ENCODE assay signal across 18 mouse cellular contexts in genomic region chr11:94976199-94976598, GRCm38 (mm10). TPM values are rescaled to one million over a fixed set of nuclear protein-coding genes. Genes with fewer than 3 reads are reported as not detected.
A peak's percentile ranks its signal among the peaks of the same experiment; 100 is the strongest.
DNase-seq lines count a peak whose midpoint lies in the region; ATAC-seq lines count a peak whose summit lies in the region.
"Had no signal": no experiment of that assay in that cellular context is flagged by ENCODE, and none has a peak within 500 bp of the region (broad histone marks: within the 10 kb centered on the region; RNA-seq: fewer than 3 reads in every experiment).

Gene Sgca, minus strand, starts transcription at chr11:94976327.

- 56% methylated on average over 5 of the region's 5 CpGs for WGBS in liver, embryonic 12.5 days (ENCODE audit: insufficient replicate concordance)
- WGBS in liver, embryonic 11.5 days = 70% methylated on average over 5 of the region's 5 CpGs
- 50% methylated on average over 5 of the region's 5 CpGs for WGBS in heart, embryonic 11.5 days (ENCODE audit: insufficient replicate concordance)
- 76% methylated on average over 5 of the region's 5 CpGs for WGBS in forebrain, embryonic 10.5 days

- no peak within 1 kb of the TSS for H3K4me3 ChIP-seq in liver, embryonic 12.5 days
- no peak within 1 kb of the TSS for H3K4me3 ChIP-seq in liver, embryonic 11.5 days (ENCODE audit: low read depth, low read length)
- no peak within 1 kb of the TSS for H3K4me3 ChIP-seq in heart, embryonic 11.5 days (ENCODE audit: low read depth, low read length)
- H3K4me3 ChIP-seq in forebrain, embryonic 10.5 days = no peak within 1 kb of the TSS
- H3K4me3 ChIP-seq: intestine, embryonic 15.5 days; limb, embryonic 12.5 days; neural tube, embryonic 12.5 days had no signal

- ATAC-seq in liver, embryonic 12.5 days = no peak
- ATAC-seq in liver, embryonic 11.5 days (replicated peaks; ENCODE audit: low FRiP score) = no peak
- no peak for ATAC-seq in heart, embryonic 11.5 days (replicated peaks; ENCODE audit: insufficient number of reproducible peaks, low FRiP score, low TSS enrichment)
- no peak for ATAC-seq in activated CD4-positive, CD25-positive, alpha-beta regulatory T cell, adult 4 months
- ATAC-seq: intestine, embryonic 15.5 days; midbrain, embryonic 16.5 days had no signal

- no peaks in the 10 kb centered on the region for H3K36me3 ChIP-seq in liver, embryonic 12.5 days
- H3K36me3 ChIP-seq in liver, embryonic 11.5 days (ENCODE audit: control insufficient read depth, insufficient read depth, low read length) = no peaks in the 10 kb centered on the region
- H3K36me3 ChIP-seq in heart, embryonic 11.5 days (ENCODE audit: control insufficient read depth, insufficient read depth, low read length) = no peaks in the 10 kb centered on the region
- no peaks in the 10 kb centered on the region for H3K36me3 ChIP-seq in forebrain, embryonic 10.5 days (replicated peaks)
- H3K36me3 ChIP-seq: intestine, embryonic 15.5 days; limb, embryonic 12.5 days; neural tube, embryonic 12.5 days had no signal

- H3K9me3 ChIP-seq in liver, embryonic 12.5 days (replicated peaks) = no peaks in the 10 kb centered on the region
- H3K9me3 ChIP-seq in liver, embryonic 11.5 days (ENCODE audit: control insufficient read depth, low read length) = no peaks in the 10 kb centered on the region
- no peaks in the 10 kb centered on the region for H3K9me3 ChIP-seq in heart, embryonic 11.5 days (replicated peaks; ENCODE audit: control insufficient read depth, low read length)
- H3K9me3 ChIP-seq in forebrain, embryonic 10.5 days = no peaks in the 10 kb centered on the region
- H3K9me3 ChIP-seq: intestine, embryonic 15.5 days; limb, embryonic 12.5 days; neural tube, embryonic 12.5 days had no signal

- H3K4me1 ChIP-seq in liver, embryonic 12.5 days = peaks cover 30% of the 10 kb centered on the region
- H3K4me1 ChIP-seq in liver, embryonic 11.5 days (replicated peaks; ENCODE audit: control insufficient read depth, insufficient read depth, low read length) = peaks cover 12% of the 10 kb centered on the region
- peaks cover 31% of the 10 kb centered on the region for H3K4me1 ChIP-seq in heart, embryonic 11.5 days (ENCODE audit: control insufficient read depth, insufficient read depth, low read length)
- peaks cover 29% of the 10 kb centered on the region for H3K4me1 ChIP-seq in forebrain, embryonic 10.5 days

- intact Hi-C loops in gastrocnemius, postnatal 14 days (cut with DNase I; ENCODE audit: low total_unique reads) = no loop called here
- intact Hi-C loops in heart, postnatal 36 days (cut with DNase I) = no loop called here

- peaks cover 28% of the 10 kb centered on the region for H3K27me3 ChIP-seq in liver, embryonic 12.5 days (replicated peaks)
- H3K27me3 ChIP-seq in liver, embryonic 11.5 days (replicated peaks; ENCODE audit: control insufficient read depth, insufficient read depth, low read length) = peaks cover 2% of the 10 kb centered on the region; the same call in 1 of the 2 replicates
- H3K27me3 ChIP-seq in heart, embryonic 11.5 days (ENCODE audit: control insufficient read depth, insufficient read depth, low read length) = 0 out of 2 replicates have a peak, but pooled peaks cover 3% of the 10 kb centered on the region
- peaks cover 14% of the 10 kb centered on the region for H3K27me3 ChIP-seq in forebrain, embryonic 10.5 days (ENCODE audit: poor library complexity, severe bottlenecking)
- H3K27me3 ChIP-seq: intestine, embryonic 15.5 days; neural tube, embryonic 12.5 days had no signal

- no peak within 1 kb of the TSS for H3K27ac ChIP-seq in liver, embryonic 12.5 days
- H3K27ac ChIP-seq in liver, embryonic 11.5 days (ENCODE audit: low read depth, low read length) = no peak within 1 kb of the TSS
- peak within 1 kb of the TSS; percentile 51; the same call in 1 of the 2 replicates for H3K27ac ChIP-seq in heart, embryonic 11.5 days (ENCODE audit: low read depth, low read length)
- no peak within 1 kb of the TSS for H3K27ac ChIP-seq in forebrain, embryonic 10.5 days
- H3K27ac ChIP-seq: intestine, embryonic 15.5 days; limb, embryonic 12.5 days; neural tube, embryonic 12.5 days had no signal

- H3K9ac ChIP-seq in liver, embryonic 12.5 days = 0 out of 2 replicates have a peak within 1 kb of the TSS, but pooled peaks have one; percentile 7
- H3K9ac ChIP-seq in liver, embryonic 11.5 days (ENCODE audit: low read depth, low read length) = no peak within 1 kb of the TSS
- H3K9ac ChIP-seq in heart, embryonic 11.5 days (ENCODE audit: low read depth, low read length) = no peak within 1 kb of the TSS
- H3K9ac ChIP-seq: intestine, embryonic 15.5 days; limb, embryonic 12.5 days; neural tube, embryonic 12.5 days had no signal

- no peak for DNase-seq in liver, embryonic 11.5 days (ENCODE audit: low spot score)
- no peak for DNase-seq in gastrocnemius, postnatal 14 days
- DNase-seq in heart, postnatal 36 days = no peak
- DNase-seq in forebrain, embryonic 10.5 days (ENCODE audit: extremely low spot score, low spot score) = no peak
- DNase-seq in thymus, postnatal 25 days = no peak
- DNase-seq: adrenal gland, postnatal 25 days; kidney, postnatal 4 days; lung, adult 18-20 months had no signal

- H3K4me2 ChIP-seq in liver, embryonic 12.5 days = no peak within 1 kb of the TSS
- H3K4me2 ChIP-seq in liver, embryonic 11.5 days = no peak within 1 kb of the TSS
- H3K4me2 ChIP-seq in heart, embryonic 11.5 days = no peak within 1 kb of the TSS
- H3K4me2 ChIP-seq: intestine, embryonic 15.5 days; limb, embryonic 12.5 days; neural tube, embryonic 12.5 days had no signal

RNA-seq across cellular contexts. Expression of gene Sgca, which starts in this region (rescaled TPM):
- 0.17 TPM in 1 of 2 replicates, not detected in the other for polyA plus RNA-seq in liver, embryonic 12.5 days (2016; fragmentation: Nextera tagmentation; extraction: Ambion mirVana)
- 0.22 and 0.30 TPM in 2 replicates for polyA plus RNA-seq in liver, embryonic 11.5 days (2014; fragmentation: Nextera tagmentation; extraction: Ambion mirVana)
- 100 to 1,000 TPM; 201 to 224 TPM for total RNA-seq in gastrocnemius, postnatal 14 days (2021)
- polyA plus RNA-seq in heart, embryonic 11.5 days (2014; fragmentation: Nextera tagmentation; extraction: Ambion mirVana) = 24.7 and 25.3 TPM in 2 replicates
- total RNA-seq in heart, postnatal 36 days (2021) = 100 to 1,000 TPM; 185 to 189 TPM
- polyA plus RNA-seq in forebrain, embryonic 10.5 days (2016; fragmentation: Nextera tagmentation; extraction: Ambion mirVana) = not detected in 2 replicates
- polyA plus RNA-seq in activated CD4-positive, CD25-positive, alpha-beta regulatory T cell, adult 4 months (2017; shearing (Covaris generic)) = under 1 TPM in 1 of 2 experiments, not detected in 1; 0.46 TPM
- total RNA-seq: adrenal gland, postnatal 25 days; common myeloid progenitor, adult 5-6 weeks; megakaryocyte, adult 5-6 weeks; MEL had no signal
- polyA plus RNA-seq: intestine, embryonic 15.5 days had no signal

Comparison
In these comparisons a context has a peak if more than half of its experiments do, and no peak if none do; other contexts are left out.
1. RNA of gene Sgca (polyA plus RNA-seq): 24.7 to 25.3 TPM in heart, embryonic 11.5 days; 0.46 TPM in activated CD4-positive, CD25-positive, alpha-beta regulatory T cell, adult 4 months, 0.22 to 0.30 TPM in liver, embryonic 11.5 days, 0.17 TPM in liver, embryonic 12.5 days and not detected in forebrain, embryonic 10.5 days; every median in the first group is over 10 times any median in the second.